Mouse (Mus musculus) CH12.LX (cell line): Measurements from ENCODE around the gene Pou5f1.

ENCODE experiments used
- BHLHE40 ChIP-seq: IDR thresholded peaks from 2 replicates; pipeline ENCODE4 v1.6.1; 2011; ENCODE audit warnings: mild to moderate bottlenecking, low read depth, low read length, improper control_type of control experiment
- CTCF ChIP-seq, 2 experiments: IDR thresholded peaks in 1 of 2; conservative IDR thresholded peaks in 1 of 2; 2 replicates each; pipeline ENCODE4 v1.5.1; 2011 to 2012; ENCODE audit warnings: low read depth in 2 of 2, low read length in 2 of 2, improper control_type of control experiment in 1 of 2, inconsistent platforms in 1 of 2, mild to moderate bottlenecking in 1 of 2, moderate library complexity in 1 of 2
- E2F4 ChIP-seq: IDR thresholded peaks from 2 replicates; pipeline ENCODE4 v1.6.1; 2011; ENCODE audit warnings: low read depth, low read length, improper control_type of control experiment; ENCODE audit not compliant: insufficient replicate concordance
- EP300 ChIP-seq: IDR thresholded peaks from 2 replicates; pipeline ENCODE4 v1.6.1; 2011; ENCODE audit warnings: low read length, improper control_type of control experiment
- HCFC1 ChIP-seq: IDR thresholded peaks from 2 replicates; pipeline ENCODE4 v1.6.1; 2012; ENCODE audit warnings: low read depth, mild to moderate bottlenecking, inconsistent platforms, low read length, improper control_type of control experiment
- MAFK ChIP-seq: IDR thresholded peaks from 2 replicates; pipeline ENCODE4 v1.6.1; 2011; ENCODE audit warnings: low read length, improper control_type of control experiment; ENCODE audit not compliant: insufficient replicate concordance
- MAX ChIP-seq: IDR thresholded peaks from 2 replicates; pipeline ENCODE4 v1.6.1; 2011; ENCODE audit warnings: low read length, improper control_type of control experiment
- MEF2A ChIP-seq: IDR thresholded peaks from 2 replicates; pipeline ENCODE4 v1.6.1; 2014; ENCODE audit warnings: low read depth, mild to moderate bottlenecking, inconsistent platforms, low read length, improper control_type of control experiment, borderline replicate concordance
- POLR2A ChIP-seq: IDR thresholded peaks from 2 replicates; pipeline ENCODE4 v1.6.1; 2011; ENCODE audit warnings: low read depth, mild to moderate bottlenecking, improper control_type of control experiment, low read length
- TBP ChIP-seq: conservative IDR thresholded peaks from 2 replicates; pipeline ENCODE4 v1.6.1; 2011; ENCODE audit warnings: low read depth, low read length, improper control_type of control experiment
- USF1 ChIP-seq: IDR thresholded peaks from 2 replicates; pipeline ENCODE4 v1.6.1; 2014; ENCODE audit warnings: low read depth, mild to moderate bottlenecking, inconsistent platforms, low read length, improper control_type of control experiment
- ZMIZ1 ChIP-seq: IDR thresholded peaks from 2 replicates; pipeline ENCODE4 v1.6.1; 2012; ENCODE audit warnings: low read depth, mild to moderate bottlenecking, inconsistent platforms, low read length, improper control_type of control experiment

DNA sequence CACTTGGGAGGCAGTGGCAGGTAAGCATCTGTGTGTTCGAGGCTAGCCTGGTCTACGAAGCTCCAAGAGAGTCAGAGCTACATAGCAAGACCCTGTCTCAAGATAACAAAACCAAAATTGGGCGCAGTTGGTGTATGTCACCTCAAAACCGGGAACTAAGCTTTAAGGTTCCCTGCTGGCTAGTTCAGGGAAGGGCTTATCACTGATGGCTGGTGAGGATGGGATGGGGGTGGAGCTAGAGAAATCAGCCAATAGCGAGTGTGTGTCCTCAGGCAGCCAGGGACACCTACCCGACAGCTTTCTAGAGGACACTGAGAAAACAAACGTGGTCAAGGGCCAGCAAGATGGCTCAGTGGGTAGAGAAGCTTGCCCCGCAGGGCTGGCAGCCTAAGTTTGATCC, 52.4 kb downstream of the Pou5f1 start:
- TF ChIP-seq EP300 = no peak
- TF ChIP-seq ZMIZ1 = no peak
- TF ChIP-seq CTCF (conservative IDR thresholded peaks at IDR 0.05 in 1 of 2, IDR thresholded peaks at IDR 0.05 in 1 of 2; ENCODE audit: low read depth in 2 of 2, low read length in 2 of 2) = no peak
- no peak for TF ChIP-seq USF1
- no peak for TF ChIP-seq TBP
- no peak for TF ChIP-seq HCFC1
- no peak for TF ChIP-seq MAFK
- TF ChIP-seq BHLHE40 = no peak
- no peak for TF ChIP-seq POLR2A
- no peak for TF ChIP-seq MEF2A
- no peak for TF ChIP-seq MAX
- TF ChIP-seq E2F4 = no peak
